Mouse (Mus musculus) brain, embryonic 14.5 days (tissue): ENCODE measurements around the gene Tacc2. TPM values are rescaled to one million over a fixed set of nuclear protein-coding genes. Genes with fewer than 3 reads are reported as not detected.

ENCODE experiments used
- DNase-seq: peaks from one replicate; pipeline ENCODE4 v3.0.0-alpha.2; 2011; ENCODE audit warnings: low read depth
- CTCF ChIP-seq: fragments of 200-500 bp; IDR thresholded peaks from 2 replicates; pipeline ENCODE4 v1.5.1; 2012; ENCODE audit warnings: inconsistent platforms, mild to moderate bottlenecking, moderate library complexity, borderline replicate concordance; ENCODE audit not compliant: insufficient read depth, insufficient read length; ENCODE audit errors: extremely low read depth
- POLR2A ChIP-seq: fragments of 200-500 bp; IDR thresholded peaks from 2 replicates; pipeline ENCODE4 v1.6.1; 2012; ENCODE audit warnings: mild to moderate bottlenecking, inconsistent platforms, borderline replicate concordance; ENCODE audit not compliant: poor library complexity, insufficient read depth, insufficient read length, severe bottlenecking; ENCODE audit errors: extremely low read depth
- polyA plus RNA-seq: library from polyadenylated mRNA; depleted of rRNA; stranded (reverse); fragments of >200 nt; gene quantifications from 2 replicates; pipeline ENCODE4 v1.2.3, GENCODE M21; 2012

Tacc2 gene
- polyA plus RNA-seq, 1 experiment = 66.9 TPM

DNA sequence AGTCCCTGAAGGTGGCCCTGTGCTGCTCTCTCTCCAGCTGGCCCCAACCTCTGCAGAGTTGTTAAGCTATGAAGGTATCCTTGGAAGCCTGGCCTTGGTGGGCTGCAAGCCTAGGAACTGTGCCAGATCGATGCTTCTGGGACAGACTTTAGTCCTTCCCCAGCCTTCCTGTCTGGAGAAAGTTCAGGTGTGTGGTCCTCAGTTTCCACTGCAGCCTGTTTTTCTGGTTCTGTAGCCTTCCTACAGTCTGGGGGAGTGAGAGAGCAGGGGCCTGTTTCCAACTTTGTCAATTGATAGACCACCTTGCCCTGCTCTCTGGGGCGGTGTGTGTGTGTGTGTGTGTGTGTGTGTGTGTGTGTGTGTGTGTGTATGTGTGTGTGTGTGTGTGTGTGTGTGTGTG, 114.7 kb downstream of the Tacc2 start:
- no peak for TF ChIP-seq CTCF
- no peak for DNase-seq

DNA sequence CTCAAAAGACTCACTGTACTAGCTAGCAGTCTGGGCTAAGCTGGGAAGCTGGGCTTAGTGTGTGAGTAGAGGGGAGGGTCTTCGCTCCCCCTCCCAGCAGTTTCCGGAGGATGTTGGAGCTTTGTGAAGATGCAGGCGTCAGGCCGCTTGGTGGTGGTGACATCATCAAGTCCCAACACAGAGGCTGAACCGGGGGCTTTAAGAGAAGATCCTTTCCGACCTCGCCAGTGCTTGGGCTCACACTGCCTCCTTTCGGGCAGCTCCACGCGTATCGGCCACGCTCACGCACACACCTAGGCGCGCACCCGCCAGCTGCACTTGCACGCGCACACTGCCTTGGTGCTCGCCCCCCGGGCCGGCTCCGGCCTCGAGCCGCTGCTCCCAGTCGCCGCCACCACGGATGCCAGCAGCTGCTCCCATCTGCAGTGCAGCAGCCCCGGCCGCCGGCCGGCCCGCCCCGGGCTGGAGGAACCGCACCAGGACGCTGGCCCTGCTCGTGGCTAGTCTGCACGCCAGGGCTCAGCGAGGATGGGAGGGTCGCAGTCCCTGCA, 115.2 kb downstream of the Tacc2 start:
- DNase-seq = peak; percentile 97
- TF ChIP-seq POLR2A (peak; percentile 69; the same call in 1 of the 2 replicates), CTCF (peak; percentile 40; the same call in 1 of the 2 replicates)

DNA sequence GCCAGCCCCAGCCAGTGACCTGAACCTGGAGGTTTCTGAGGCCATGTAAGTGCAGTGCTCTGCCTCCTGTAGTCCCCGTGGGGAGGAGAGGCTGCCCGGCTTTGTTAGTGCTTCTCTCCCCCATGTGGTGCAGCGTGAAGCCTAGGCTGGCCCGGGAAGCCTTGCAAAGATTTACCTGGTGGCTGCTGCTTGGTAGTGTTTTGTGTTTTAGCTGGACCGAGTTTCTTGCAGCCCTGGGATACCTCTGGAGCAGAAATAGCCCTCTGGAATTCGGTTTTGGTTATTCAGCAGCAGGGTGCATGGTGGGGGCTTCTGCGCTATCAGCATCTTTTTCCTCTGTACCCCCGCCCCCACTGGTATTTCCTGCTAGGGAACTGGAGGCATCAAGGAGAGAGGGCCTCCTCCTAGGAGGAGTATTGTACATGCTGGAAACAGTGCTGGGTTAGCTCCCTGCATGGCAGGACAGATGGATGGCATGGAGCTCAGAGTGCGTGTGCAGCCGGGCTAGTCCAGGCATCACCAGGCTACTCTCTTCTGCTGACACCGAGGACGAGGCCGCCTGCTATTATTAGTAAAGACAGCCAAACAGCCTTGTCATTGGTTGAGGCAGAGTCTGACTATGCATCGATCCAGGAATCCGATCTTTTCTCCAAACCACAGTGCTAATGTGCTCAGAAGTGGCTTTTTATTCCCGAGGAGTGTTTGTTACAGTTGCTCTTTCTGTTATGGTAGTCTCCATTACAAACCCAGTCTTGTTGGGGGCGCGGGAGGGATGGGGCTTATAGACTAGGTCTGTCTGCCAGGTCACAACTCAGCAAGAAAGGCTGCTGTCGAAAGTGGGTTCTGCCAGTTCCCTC, 115.9 kb downstream of the Tacc2 start:
- no peak for TF ChIP-seq CTCF
- TF ChIP-seq POLR2A = peak; percentile 10; the same call in 1 of the 2 replicates
- peak; percentile 80 for DNase-seq

DNA sequence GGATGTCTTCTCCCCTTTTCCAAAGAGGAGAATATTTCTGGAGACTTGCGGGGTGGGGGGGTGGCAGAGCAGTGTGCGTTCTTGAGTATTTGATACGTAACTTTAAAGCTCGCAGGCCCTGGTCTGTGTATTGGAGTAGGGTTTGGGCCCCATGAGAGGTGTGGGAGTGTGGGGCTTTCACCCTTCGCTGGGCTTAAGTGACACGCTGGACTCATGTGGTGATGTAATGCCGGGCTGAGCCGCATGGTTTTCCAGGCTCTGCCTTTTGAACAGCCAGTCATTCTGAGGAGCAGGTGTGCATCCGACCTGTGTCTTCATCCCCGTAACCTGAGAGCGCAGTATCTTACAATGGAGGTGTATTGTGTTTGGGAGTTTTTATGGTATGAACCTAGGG, 116.6 kb downstream of the Tacc2 start:
- DNase-seq = peak; percentile 71
- TF ChIP-seq POLR2A = no peak
- peak; percentile 47; the same call in 1 of the 2 replicates for TF ChIP-seq CTCF

DNA sequence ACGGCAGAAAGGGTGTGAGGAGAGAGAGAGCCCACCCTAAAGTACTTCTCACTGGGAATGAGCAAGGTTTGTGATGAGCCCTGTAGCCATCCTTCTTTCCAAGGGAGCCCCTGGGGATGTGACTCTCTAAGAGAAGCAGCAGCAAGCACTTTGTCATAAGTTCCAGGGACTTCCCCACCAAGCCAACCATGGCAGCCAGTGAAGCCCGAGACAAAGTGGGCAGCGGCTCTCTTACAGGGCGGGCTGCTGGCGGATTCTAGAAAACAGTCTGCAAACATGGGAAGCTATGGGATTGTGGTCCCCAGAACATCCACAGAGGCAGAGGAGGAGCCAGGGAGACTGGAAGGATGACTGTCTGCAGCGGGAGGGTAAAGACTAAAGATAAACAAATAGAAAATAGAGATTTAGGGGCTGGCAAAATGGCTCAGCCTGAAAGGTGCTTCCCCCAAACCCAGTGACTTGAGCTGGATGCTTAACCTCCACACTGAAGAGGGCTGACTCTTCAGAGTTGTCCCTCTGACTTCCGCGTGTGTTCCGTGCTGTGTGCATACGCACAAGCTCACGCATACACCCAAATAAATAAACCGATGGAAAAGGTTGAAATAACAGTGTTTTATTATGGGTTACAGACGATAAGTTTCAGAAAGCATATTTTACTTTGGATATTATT, 118.6 kb downstream of the Tacc2 start:
- no peak for DNase-seq

DNA sequence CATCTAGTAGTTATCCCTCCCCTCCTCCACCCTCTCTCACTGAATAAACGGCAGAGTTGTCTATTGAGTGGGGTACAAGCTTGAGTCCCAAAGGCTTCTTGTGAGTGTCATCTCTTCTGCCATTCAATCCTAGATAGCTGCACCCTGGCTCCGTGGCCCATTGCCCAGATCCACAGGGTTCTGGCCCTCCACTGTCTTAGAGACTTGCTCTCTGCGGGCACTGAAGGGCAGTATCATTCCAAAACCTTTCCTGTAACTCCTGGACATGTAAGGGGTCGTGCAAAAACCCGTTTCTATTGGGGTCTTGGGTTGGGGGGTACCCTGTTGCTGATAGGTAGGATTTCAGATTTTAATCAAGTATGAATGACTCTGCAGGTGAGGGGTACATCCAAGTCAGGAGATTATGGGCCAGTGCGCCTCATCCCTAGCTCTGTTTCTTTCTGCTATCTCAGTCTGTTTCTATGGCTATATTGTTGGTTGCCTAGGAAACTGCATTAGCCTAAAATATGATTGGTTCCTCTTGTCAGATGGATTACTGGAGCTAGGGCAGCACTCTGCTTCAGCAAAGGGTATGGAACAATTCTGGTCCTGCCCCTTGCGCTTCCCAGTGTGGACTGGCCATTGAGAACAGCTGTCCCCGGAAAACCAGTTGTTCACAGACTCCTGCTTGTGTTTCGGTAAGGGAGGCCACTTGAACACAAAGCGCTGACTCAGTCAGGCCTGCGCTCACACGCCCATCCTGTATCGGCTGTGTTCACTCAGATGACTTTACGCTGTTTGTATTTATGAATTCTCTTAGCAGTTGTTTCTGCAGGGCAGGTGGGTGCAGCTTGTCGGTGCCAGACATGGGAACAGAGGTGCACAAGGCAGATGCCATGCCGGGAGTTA, 119.4 kb downstream of the Tacc2 start:
- DNase-seq = peak; percentile 73
- no peak for TF ChIP-seq POLR2A
- no peak for TF ChIP-seq CTCF

More for the DNA sequence above, 118.6 kb downstream of the Tacc2 start:
- TF ChIP-seq CTCF (no peak), POLR2A (no peak)

DNA sequence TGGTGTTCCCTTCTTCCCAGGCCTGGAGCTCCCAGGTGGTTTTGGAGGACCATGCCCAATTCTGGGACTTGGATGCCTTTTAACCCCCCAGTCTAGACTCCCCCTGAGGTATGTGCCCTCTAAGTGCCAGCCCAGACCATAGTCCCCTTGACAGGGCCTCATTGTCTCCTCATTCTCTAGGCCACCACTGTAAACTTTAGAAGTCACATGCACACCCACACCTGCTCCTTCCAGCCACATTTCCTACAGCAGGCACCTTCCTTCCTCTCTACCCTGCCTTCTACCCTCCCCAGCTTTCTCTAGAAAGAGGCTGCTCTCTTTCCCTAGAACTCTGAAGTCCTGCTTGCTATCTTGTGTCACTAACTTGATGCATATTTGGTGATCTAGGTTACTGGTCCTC, 121.2 kb downstream of the Tacc2 start:
- TF ChIP-seq CTCF (no peak), POLR2A (no peak)
- no peak for DNase-seq

DNA sequence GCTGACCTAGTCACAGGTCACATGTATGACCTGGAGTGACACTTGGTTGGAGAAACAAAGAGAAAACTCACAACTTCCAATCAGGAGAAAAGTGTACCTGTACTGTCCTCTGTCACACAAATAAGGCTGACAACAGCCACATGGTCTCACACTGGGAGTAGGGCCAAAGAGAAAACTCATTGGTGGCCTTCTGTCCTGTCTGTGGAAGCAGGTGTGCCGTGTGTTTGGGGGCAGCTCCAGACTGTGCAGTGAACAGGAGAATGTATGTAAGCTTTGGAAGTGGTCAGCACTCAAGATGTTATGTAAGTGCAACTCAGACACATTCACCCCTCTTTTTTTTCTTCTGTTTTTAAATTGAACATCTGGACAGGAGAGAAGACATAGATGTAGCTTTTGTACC, 124.1 kb downstream of the Tacc2 start:
- TF ChIP-seq POLR2A = no peak
- no peak for TF ChIP-seq CTCF
- DNase-seq = no peak

DNA sequence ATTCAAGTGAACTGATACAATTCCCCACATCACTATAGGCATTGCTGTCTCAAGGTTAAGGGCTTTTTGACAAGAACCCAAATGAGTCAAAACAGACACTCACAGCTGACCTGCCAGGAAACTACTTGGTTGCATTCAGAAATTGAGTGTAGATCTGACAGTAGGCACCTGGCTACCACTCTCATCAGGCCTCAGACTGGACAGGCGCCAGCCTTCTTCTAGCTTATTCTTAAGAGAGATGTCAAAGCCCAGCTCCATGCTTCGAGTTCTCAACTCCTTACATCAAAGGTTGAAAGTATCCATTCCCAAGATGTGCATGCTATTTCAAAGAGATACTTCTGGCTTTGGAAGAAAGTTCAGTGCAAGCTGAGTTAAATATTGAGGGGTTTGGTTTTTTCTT, 128.0 kb downstream of the Tacc2 start:
- TF ChIP-seq POLR2A = no peak
- TF ChIP-seq CTCF = no peak
- DNase-seq = no peak

DNA sequence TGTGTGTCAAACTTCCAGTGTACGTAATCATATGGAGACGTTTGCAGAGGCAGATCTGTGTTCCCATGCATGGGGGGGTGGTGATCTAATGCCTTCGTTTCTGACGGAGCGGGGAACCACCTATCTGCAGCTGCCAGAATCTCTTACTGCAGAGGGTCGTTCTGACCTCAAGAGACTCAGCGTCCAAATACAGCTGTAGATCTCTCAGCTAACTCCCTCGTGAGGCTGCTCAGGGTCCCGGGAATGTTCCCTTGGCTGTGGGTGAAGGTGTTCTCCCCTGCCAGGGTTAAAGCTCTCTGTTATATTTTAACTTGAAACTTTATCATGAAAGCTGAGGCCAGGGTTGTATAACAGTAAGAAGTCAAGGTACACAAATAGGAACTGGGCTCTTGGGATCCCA, 131.7 kb downstream of the Tacc2 start:
- no peak for DNase-seq
- no peak for TF ChIP-seq CTCF
- TF ChIP-seq POLR2A = no peak
